Mouse (Mus musculus) kidney, postnatal 25 days (tissue): ENCODE measurements around the gene Npnt.

Experiments
- DNase-seq, 2 experiments: peaks; one replicate each; pipeline ENCODE4 v3.0.0; 2021; ENCODE audit warnings: mixed read lengths in 2 of 2

Gene Npnt

DNA sequence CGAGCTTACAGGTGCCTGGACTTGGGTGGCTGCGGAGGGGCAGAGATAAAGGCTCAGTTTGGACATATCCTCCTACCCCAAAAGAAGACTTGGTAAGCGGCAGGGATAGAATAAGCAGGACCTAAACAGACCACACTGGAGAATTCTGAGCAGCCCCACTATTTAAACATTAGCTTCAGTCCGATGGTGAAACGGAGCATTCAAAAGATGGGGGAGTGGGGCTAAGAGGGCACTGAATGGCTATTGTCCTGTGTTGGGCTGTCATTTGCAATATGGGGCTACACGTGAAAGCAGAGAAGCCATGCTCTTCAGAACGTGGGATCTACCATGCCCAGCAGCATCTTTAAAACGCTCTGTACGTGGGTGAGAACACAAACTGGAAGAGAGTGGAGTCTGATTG lies 95.8 kb downstream of the Npnt start:
- no peak for DNase-seq

GRCm38 (mm10) chr3:132851841-132852728 lies 98.0 kb downstream of the Npnt start:
- DNase-seq, result no peak

DNA sequence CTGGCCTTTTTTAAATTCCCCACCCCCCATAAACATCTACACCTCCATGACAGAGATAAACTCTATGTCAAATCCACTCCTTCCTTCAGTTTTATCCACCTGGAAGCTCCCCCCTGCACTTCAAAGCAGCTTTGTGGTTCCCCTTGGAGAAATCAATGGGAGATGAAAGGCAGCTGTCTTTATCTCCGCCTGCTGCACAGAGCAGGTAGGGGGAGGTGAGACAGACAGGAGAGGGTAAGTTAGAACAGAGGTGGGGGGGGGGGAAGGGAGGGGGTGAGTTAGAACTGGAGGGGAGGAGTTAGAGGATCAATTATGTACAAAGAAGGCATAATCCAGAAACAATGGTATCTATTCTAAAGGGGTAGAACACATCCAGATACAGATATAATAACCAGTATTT lies 98.7 kb downstream of the Npnt start:
- no peak for DNase-seq

DNA sequence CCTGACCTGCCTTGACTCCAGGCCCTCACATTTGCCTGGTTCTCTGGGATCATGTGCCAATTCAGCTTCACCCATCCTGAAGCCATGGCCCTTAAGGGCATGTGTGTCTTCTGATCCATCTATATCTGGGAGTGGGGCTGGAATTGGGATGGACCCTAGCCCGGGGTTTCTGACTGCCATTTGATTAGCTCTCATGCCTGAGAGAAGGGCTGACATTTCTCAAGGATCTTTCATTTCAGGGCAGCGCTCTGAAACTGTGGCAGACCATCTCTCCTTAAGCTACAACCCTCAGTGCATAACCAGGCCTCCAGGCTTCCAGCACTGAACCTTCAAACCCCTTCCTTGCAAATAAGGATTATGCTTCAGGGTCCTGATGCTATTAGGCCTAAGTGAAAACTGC lies 99.7 kb downstream of the Npnt start:
- no peak for DNase-seq

GRCm38 (mm10) chr3:132849669-132850068 lies 100.4 kb downstream of the Npnt start:
- no peak for DNase-seq

- peak in 1 of 2 experiments; percentile 0 for DNase-seq
Measured at GRCm38 (mm10) chr3:132842676-132843075, 107.4 kb downstream of the Npnt start.

GRCm38 (mm10) chr3:132839516-132839915 lies 110.6 kb downstream of the Npnt start:
- DNase-seq, result peak; percentile 63 to 69

DNA sequence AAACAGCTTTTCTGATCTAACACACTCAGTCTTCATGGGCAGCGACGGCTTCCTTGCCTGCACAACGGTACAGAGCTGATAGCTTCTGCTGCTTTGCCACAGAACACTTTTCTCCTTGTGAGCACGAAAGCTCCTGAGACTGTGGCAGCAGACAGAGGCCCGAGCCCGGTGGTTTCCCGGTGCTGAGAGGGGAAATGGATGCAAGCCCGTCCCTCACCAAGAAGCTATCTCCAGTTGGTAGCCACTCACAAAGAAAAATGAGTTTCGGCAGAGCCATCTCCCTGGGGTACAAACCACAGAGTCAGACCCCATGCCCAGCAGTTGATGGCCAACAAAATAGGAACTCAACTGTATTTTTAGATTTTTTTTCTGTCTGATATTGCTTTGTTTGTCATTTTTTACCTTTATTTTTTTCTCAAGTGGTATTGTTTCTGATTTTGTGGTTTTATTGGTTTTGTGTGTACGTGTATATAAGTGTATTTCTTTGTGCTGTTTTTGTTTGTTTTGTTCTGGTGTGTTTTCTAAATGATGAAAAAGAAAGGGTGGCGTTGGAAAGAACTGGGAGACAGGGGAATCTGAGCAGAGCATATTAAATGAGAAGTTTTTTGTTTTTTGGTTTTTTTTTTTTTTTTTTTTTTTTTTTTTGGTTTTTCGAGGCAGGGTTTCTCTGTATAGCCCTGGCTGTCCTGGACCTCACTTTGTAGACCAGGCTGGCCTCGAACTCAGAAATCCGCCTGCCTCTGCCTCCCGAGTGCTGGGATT lies 111.3 kb downstream of the Npnt start:
- DNase-seq, result peak in 1 of 2 experiments; percentile 1

GRCm38 (mm10) chr3:132837134-132837533 lies 113.0 kb downstream of the Npnt start:
- DNase-seq, result no peak

GRCm38 (mm10) chr3:132835118-132835794 lies 114.8 kb downstream of the Npnt start:
- DNase-seq, result peak in 1 of 2 experiments; percentile 11
